Mouse (Mus musculus): ENCODE data around the gene Prim2. TPM values are rescaled to one million over a fixed set of nuclear protein-coding genes. Genes with fewer than 3 reads are reported as not detected.

Gene Prim2
- polyA plus RNA-seq, 1 experiment from 2014 or later: 15.6 TPM

DNA sequence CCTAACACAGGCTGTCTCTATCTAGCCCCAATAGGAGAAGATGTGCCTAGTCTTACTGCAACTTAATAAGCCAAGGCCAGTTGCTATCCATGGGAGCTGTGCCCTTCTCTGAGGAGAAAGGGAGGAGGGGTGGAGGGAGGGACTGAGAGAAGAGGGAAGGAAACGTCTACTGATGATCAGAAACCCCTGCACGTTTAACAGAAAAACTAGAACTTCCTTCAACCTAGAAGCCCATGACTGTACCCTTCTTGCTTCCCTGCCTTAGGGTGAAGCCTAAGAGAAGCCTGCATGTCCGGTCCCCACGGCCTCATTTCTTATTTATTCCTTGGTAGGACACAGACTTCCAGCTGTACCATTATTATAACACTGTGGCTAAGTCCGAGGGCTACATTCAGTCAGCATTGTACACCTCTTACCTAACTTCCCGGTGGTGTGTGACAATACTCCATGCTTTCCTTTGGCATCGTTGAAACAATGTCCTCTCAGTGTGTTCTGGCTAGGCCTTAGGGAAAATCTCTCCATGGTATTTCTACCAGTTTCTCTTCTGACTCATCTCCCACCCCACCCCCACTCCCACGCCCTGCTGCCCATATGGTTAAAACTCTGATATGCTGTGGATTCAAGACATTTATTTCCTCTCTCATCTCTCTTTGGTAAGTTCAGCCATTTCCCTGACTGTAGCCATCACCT lies 139.9 kb downstream of the Prim2 start:
- WGBS: 82% methylated on average over 8 of the region's 8 CpGs
- no peak for ATAC-seq (ENCODE audit: insufficient number of reproducible peaks, insufficient read depth, low FRiP score, low read depth)

DNA sequence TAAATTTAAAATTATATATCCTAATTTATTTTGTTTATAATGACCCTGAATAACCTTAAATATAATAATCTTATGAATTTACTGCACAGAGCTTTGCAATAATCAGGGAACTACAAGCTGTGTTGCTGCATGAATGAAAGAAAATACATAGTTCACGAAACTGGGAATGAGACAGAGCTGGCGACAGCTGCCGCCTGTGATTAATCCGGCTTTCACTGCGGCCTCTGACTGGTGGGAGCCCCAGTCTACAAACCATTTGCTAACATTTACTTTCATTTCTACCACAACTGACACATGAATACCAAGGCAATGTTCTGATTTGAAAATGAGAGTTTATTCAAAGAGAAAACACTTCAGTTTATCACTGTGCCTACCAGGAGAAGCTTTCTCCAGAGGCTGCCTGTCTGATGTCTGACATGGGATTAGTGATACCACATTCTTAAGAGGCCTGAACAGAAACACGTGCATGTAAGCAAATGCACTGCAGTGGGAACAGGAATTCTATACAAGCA lies 142.2 kb downstream of the Prim2 start:
- H3K4me2 ChIP-seq (ENCODE audit: low read length): peak overlapping the region; percentile 35
- WGBS: 32% methylated on average over 6 of the region's 6 CpGs
- H3K27ac ChIP-seq (replicated peaks in 1 of 2; ENCODE audit: control insufficient read depth in 1 of 2, insufficient read depth in 1 of 2, low read depth in 2 of 2, low read length in 2 of 2): peak overlapping the region; percentile 35 to 64; a peak in 2 of 4 replicates

More for the DNA sequence above, 139.9 kb downstream of the Prim2 start:
- H3K36me3 ChIP-seq (ENCODE audit: control insufficient read depth, insufficient read depth, low read length): no peaks in the 10 kb centered on the region
- no peak overlapping the region for H3K27ac ChIP-seq (replicated peaks in 1 of 2; ENCODE audit: control insufficient read depth in 1 of 2, insufficient read depth in 1 of 2, low read depth in 2 of 2, low read length in 2 of 2)
- no peaks in the 10 kb centered on the region for H3K27me3 ChIP-seq (ENCODE audit: control insufficient read depth, insufficient read depth, low read length)
- no peak overlapping the region for H3K9ac ChIP-seq (ENCODE audit: low read length)
- no peak overlapping the region for H3K4me2 ChIP-seq (ENCODE audit: low read length)
- H3K4me3 ChIP-seq (ENCODE audit: control insufficient read depth in 1 of 2, insufficient read depth in 1 of 2, low read depth in 1 of 2, low read length in 2 of 2): no peak overlapping the region
- H3K9me3 ChIP-seq (ENCODE audit: control insufficient read depth, low read length): no peaks in the 10 kb centered on the region
- H3K4me1 ChIP-seq (ENCODE audit: control insufficient read depth in 2 of 2, insufficient read depth in 2 of 2, low read length in 2 of 2): peaks cover 0 to 4% of the 10 kb centered on the region in 2 experiments; a peak in 1 of 4 replicates

DNA sequence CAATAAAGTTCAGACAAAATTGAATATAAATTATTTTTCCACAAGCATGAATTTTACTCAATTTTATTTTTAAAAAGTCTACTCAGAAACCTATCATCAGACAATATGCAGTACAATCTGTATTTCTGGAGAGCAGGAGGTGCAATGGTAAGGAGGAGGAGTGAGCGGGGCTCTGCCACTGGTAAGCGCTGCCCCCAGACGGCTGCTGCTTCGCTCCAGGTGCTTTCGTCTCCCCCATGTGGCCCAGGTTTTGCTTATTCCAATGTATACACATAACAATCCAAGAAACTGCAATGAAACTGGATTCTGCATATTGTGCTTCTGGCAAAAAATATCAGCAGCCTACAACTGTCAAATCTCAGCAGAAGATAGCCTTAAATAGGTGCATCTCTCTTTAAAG lies 146.4 kb downstream of the Prim2 start:
- H3K27ac ChIP-seq (replicated peaks in 1 of 2; ENCODE audit: control insufficient read depth in 1 of 2, insufficient read depth in 1 of 2, low read depth in 2 of 2, low read length in 2 of 2): no peak overlapping the region
- H3K36me3 ChIP-seq (ENCODE audit: control insufficient read depth, insufficient read depth, low read length): no peaks in the 10 kb centered on the region
- no peak for ATAC-seq (ENCODE audit: insufficient number of reproducible peaks, insufficient read depth, low FRiP score, low read depth)
- 92% methylated on average over 5 of the region's 5 CpGs for WGBS
- no peak overlapping the region for H3K4me2 ChIP-seq (ENCODE audit: low read length)
- H3K27me3 ChIP-seq (ENCODE audit: control insufficient read depth, insufficient read depth, low read length): no peaks in the 10 kb centered on the region
- H3K9ac ChIP-seq (ENCODE audit: low read length): no peak overlapping the region
- peaks cover 0 to 4% of the 10 kb centered on the region in 2 experiments; a peak in 1 of 4 replicates for H3K4me1 ChIP-seq (ENCODE audit: control insufficient read depth in 2 of 2, insufficient read depth in 2 of 2, low read length in 2 of 2)
- no peak overlapping the region for H3K4me3 ChIP-seq (ENCODE audit: control insufficient read depth in 1 of 2, insufficient read depth in 1 of 2, low read depth in 1 of 2, low read length in 2 of 2)
- no peaks in the 10 kb centered on the region for H3K9me3 ChIP-seq (ENCODE audit: control insufficient read depth, low read length)

More for the DNA sequence above, 142.2 kb downstream of the Prim2 start:
- H3K4me3 ChIP-seq (ENCODE audit: control insufficient read depth in 1 of 2, insufficient read depth in 1 of 2, low read depth in 1 of 2, low read length in 2 of 2): no peak overlapping the region
- no peak for ATAC-seq (ENCODE audit: insufficient number of reproducible peaks, insufficient read depth, low FRiP score, low read depth)
- H3K9ac ChIP-seq (ENCODE audit: low read length): no peak overlapping the region
- H3K36me3 ChIP-seq (ENCODE audit: control insufficient read depth, insufficient read depth, low read length): no peaks in the 10 kb centered on the region
- no peaks in the 10 kb centered on the region for H3K9me3 ChIP-seq (ENCODE audit: control insufficient read depth, low read length)
- H3K27me3 ChIP-seq (ENCODE audit: control insufficient read depth, insufficient read depth, low read length): no peaks in the 10 kb centered on the region
- peaks cover 0 to 4% of the 10 kb centered on the region in 2 experiments; a peak in 1 of 4 replicates for H3K4me1 ChIP-seq (ENCODE audit: control insufficient read depth in 2 of 2, insufficient read depth in 2 of 2, low read length in 2 of 2)

DNA sequence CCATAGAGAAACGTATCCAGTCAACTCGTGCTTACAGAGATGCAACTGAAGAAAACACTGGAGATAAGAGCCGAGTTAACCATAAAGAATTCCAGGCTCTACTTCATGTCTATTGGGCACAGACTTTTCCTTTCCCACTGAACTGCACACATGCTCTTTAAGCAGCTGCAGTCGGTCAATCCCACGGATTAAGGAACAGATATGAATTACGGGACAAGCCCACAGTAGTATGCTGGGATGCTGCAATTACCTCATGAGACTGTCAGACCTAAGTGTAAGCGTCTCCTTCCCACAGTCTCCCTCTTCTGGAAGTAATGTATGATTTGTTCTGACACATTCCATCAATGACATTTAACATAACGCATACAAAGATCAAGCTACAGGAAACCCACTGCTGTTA lies 154.5 kb downstream of the Prim2 start:
- Histone ChIP-seq H3K9me3 (ENCODE audit: control insufficient read depth, low read length) (no peaks in the 10 kb centered on the region), H3K27me3 (ENCODE audit: control insufficient read depth, insufficient read depth, low read length) (no peaks in the 10 kb centered on the region), H3K4me3 (ENCODE audit: control insufficient read depth in 1 of 2, insufficient read depth in 1 of 2, low read depth in 1 of 2, low read length in 2 of 2) (no peak overlapping the region), H3K4me2 (ENCODE audit: low read length) (no peak overlapping the region), H3K36me3 (ENCODE audit: control insufficient read depth, insufficient read depth, low read length) (no peaks in the 10 kb centered on the region), H3K9ac (ENCODE audit: low read length) (no peak overlapping the region), H3K27ac (replicated peaks in 1 of 2; ENCODE audit: control insufficient read depth in 1 of 2, insufficient read depth in 1 of 2, low read depth in 2 of 2, low read length in 2 of 2) (no peak overlapping the region), H3K4me1 (ENCODE audit: control insufficient read depth in 2 of 2, insufficient read depth in 2 of 2, low read length in 2 of 2) (no peaks in the 10 kb centered on the region)
- no peak for ATAC-seq (ENCODE audit: insufficient number of reproducible peaks, insufficient read depth, low FRiP score, low read depth)
- 63% methylated on average over 8 of the region's 8 CpGs for WGBS

DNA sequence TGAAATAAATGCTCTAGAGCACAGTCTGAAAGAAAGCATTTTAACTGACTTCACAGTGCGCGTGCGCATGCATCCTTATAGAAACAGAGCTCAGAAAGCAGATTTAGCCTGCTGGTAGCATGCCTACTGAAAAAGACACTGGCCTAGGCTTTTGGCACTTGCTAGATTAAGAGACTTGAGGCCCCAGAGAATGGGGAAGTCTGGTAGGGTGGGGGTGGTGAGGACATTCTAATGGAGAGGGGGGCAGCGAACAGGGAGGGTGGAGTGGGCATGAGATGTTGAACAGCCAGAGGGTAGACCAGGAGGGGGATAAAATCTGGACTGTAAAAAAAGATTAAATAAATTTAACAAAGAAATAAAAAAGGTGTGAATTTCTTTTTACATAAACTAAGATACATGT lies 158.3 kb downstream of the Prim2 start:
- Histone ChIP-seq H3K9me3 (ENCODE audit: control insufficient read depth, low read length) (no peaks in the 10 kb centered on the region), H3K9ac (ENCODE audit: low read length) (no peak overlapping the region), H3K4me1 (ENCODE audit: control insufficient read depth in 2 of 2, insufficient read depth in 2 of 2, low read length in 2 of 2) (no peaks in the 10 kb centered on the region), H3K36me3 (ENCODE audit: control insufficient read depth, insufficient read depth, low read length) (no peaks in the 10 kb centered on the region), H3K27me3 (ENCODE audit: control insufficient read depth, insufficient read depth, low read length) (no peaks in the 10 kb centered on the region), H3K4me3 (ENCODE audit: control insufficient read depth in 1 of 2, insufficient read depth in 1 of 2, low read depth in 1 of 2, low read length in 2 of 2) (no peak overlapping the region), H3K27ac (replicated peaks in 1 of 2; ENCODE audit: control insufficient read depth in 1 of 2, insufficient read depth in 1 of 2, low read depth in 2 of 2, low read length in 2 of 2) (no peak overlapping the region), H3K4me2 (ENCODE audit: low read length) (no peak overlapping the region)
- ATAC-seq (ENCODE audit: insufficient number of reproducible peaks, insufficient read depth, low FRiP score, low read depth): no peak
- 91% methylated on average over 4 of the region's 4 CpGs for WGBS

DNA sequence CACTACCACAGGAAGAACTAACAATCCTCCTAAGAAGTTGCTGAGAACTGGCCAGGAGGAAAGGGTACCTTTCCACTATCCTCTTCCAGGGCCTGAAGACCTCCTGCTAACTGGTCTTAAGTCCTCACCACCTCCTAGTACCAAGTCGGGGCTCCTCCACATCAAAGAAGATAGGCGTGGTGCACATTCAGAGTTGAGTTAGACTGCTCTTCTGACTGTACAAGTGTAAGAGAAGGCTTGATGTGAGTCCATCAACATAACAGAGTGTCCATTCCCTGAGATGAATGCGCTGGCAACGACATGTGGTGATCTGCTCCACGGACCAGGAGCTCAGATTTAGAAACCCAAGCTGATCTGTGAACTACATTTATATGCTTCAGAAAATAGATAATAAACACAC lies 165.2 kb downstream of the Prim2 start:
- Histone ChIP-seq H3K4me1 (ENCODE audit: control insufficient read depth in 2 of 2, insufficient read depth in 2 of 2, low read length in 2 of 2) (peaks cover 0 to 2% of the 10 kb centered on the region in 2 experiments; a peak in 1 of 4 replicates), H3K27ac (replicated peaks in 1 of 2; ENCODE audit: control insufficient read depth in 1 of 2, insufficient read depth in 1 of 2, low read depth in 2 of 2, low read length in 2 of 2) (no peak overlapping the region), H3K36me3 (ENCODE audit: control insufficient read depth, insufficient read depth, low read length) (no peaks in the 10 kb centered on the region), H3K9me3 (ENCODE audit: control insufficient read depth, low read length) (no peaks in the 10 kb centered on the region), H3K4me2 (ENCODE audit: low read length) (no peak overlapping the region), H3K9ac (ENCODE audit: low read length) (no peak overlapping the region), H3K27me3 (ENCODE audit: control insufficient read depth, insufficient read depth, low read length) (no peaks in the 10 kb centered on the region), H3K4me3 (ENCODE audit: control insufficient read depth in 1 of 2, insufficient read depth in 1 of 2, low read depth in 1 of 2, low read length in 2 of 2) (no peak overlapping the region)
- WGBS: 90% methylated on average over 5 of the region's 5 CpGs
- no peak for ATAC-seq (ENCODE audit: insufficient number of reproducible peaks, insufficient read depth, low FRiP score, low read depth)

DNA sequence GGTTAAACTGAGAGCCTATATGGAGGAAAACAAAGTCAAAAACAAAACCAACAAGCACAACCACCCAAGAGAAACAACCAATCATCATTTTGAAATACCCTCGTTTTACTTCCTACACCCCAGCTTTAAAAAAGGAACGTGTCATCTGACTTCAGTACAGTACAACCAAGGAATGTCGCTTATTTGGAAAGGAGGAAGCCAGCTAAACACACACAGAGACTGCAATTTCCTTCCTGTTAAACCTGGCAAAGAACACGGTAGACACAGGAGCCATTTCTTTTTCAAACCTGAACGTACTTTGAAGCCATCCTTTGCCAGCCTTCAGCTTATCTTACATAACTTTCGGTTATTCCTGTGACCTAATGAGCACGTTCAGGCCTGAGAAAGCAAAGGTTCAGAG lies 166.7 kb downstream of the Prim2 start:
- Histone ChIP-seq H3K4me3 (ENCODE audit: control insufficient read depth in 1 of 2, insufficient read depth in 1 of 2, low read depth in 1 of 2, low read length in 2 of 2) (no peak overlapping the region), H3K36me3 (ENCODE audit: control insufficient read depth, insufficient read depth, low read length) (no peaks in the 10 kb centered on the region), H3K4me2 (ENCODE audit: low read length) (no peak overlapping the region), H3K4me1 (ENCODE audit: control insufficient read depth in 2 of 2, insufficient read depth in 2 of 2, low read length in 2 of 2) (peaks cover 0 to 2% of the 10 kb centered on the region in 2 experiments; a peak in 1 of 4 replicates), H3K27me3 (ENCODE audit: control insufficient read depth, insufficient read depth, low read length) (no peaks in the 10 kb centered on the region), H3K27ac (replicated peaks in 1 of 2; ENCODE audit: control insufficient read depth in 1 of 2, insufficient read depth in 1 of 2, low read depth in 2 of 2, low read length in 2 of 2) (no peak overlapping the region), H3K9me3 (ENCODE audit: control insufficient read depth, low read length) (no peaks in the 10 kb centered on the region), H3K9ac (ENCODE audit: low read length) (no peak overlapping the region)
- ATAC-seq (ENCODE audit: insufficient number of reproducible peaks, insufficient read depth, low FRiP score, low read depth): no peak
- 51% methylated on average over 7 of the region's 7 CpGs for WGBS
